Mouse (Mus musculus): ENCODE data around the gene Nit1.

Nit1 gene

DNA sequence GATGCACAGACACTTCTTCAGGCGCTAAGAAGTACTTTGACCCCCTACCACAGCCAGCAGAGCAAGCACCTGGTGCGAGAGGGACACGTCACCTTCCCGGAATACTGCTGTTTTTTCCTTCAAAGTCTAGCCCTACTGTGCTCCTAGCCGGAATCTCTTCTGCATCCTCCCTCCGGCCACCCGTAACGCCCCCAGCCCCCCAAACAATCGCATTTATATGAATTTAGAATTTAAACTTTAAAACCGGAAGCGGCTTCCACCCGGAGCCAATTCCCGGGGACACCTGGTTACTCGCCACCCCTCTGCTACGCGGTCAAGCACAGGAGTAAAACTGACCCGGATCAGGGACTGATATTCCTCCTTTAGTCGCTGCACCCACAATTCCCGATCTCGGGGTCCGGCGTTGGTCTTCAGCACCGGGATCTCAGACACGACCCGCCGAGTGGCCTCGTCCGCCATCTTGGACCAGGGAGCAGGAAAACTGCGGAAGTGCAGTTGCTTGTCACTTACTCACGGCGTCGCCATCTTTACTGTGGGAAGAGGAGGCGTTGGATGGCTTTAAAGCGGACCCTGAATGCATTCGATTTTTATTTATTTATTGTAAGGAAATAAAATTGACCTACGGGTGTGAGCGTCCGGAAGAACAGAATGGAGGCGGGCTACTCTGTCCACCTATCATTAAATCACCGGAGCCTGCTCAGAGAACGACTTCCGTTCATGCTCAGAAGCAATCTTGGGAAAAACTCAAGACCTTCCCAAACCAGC is 51.0 kb downstream of the Nit1 start, which contains the start of gene Ufc1:
Gene Ufc1 (minus strand): TSS at position 727 of the 765 bp plus-strand sequence.
- DNase-seq (ENCODE audit: low read depth, low spot score) = peak; percentile 77

DNA sequence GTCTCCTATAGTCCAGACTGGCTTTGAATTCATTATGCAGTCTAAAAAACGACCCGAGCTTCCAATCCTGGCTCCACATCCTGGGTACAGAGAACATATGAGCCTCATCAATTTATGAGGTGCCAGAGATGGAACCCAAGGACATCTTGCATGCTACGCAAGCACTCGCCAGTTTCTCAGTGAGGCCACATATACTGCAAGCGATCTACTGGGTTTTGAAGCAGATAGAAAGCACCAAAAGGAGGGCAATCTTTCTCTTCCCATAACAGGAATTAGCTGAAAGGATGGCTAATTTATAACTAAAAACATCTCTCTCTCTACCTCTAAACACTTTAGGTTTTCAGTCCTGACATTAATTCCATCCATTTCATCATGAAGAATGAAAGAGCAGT is 51.5 kb downstream of the Nit1 start:
- DNase-seq (ENCODE audit: low read depth, low spot score) = no peak

DNA sequence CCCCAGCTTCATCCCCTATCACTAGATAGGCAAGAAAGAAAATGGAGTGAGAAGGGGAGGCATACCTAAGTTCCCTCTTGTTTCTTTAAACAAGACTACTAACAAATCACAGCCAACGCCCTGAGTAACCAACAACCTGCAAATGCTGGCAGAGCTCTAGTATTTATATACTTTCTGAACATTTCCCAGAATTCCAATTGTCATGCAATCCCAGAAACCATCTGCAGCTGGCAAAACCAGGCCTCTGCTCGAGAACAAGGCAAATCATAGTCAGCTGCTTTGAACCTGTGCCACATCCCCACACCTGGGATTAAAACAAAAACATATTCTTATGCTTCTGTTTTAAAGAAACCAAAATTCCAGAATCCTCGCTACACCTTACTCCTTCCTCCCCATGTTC is 52.1 kb downstream of the Nit1 start:
- no peak for DNase-seq (ENCODE audit: low read depth, low spot score)

DNA sequence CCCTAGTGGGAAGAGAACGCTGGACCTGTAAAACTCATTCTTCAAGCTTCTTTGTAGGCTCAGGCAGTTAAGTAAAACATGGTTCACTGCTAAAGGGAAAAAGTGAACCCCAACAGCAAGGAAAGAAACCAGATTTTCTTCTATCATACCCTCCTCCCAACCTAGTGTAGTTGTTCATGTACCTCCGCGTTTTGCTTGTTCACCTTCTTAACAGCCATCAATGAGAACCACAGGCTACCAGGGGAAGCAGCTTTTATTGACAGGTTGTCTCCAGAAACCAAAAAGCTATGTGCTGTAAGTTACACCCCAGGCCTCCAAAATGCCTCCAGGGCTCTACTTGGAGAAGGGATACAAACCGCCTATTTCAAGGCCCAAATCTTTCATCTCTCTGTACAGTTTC is 57.1 kb downstream of the Nit1 start:
- no peak for DNase-seq (ENCODE audit: low read depth, low spot score)

Measured in retina, adult 2 months (tissue).